Mouse (Mus musculus) stomach, postnatal 0 days (tissue): ENCODE data around the gene Timm10.

Experiments
- CTCF ChIP-seq: IDR thresholded peaks from 2 replicates; pipeline ENCODE4 v1.5.1; 2016; ENCODE audit warnings: antibody characterized with exemption, low read depth, mild to moderate bottlenecking, moderate library complexity
- EP300 ChIP-seq: optimal IDR thresholded peaks from 2 replicates; pipeline ENCODE3; 2016; ENCODE audit warnings: antibody characterized with exemption

GRCm38 (mm10) chr2:84819861-84820260, 6.9 kb upstream of the Timm10 start:
- TF ChIP-seq CTCF: no peak
- no peak for TF ChIP-seq EP300
